Mouse (Mus musculus): ENCODE data around the gene Ccdc152.
"Not testable (repeated sequence)": the region's sequence is repeated elsewhere in the genome, so short reads cannot be mapped to it uniquely, and the experiment has no call there.

Ccdc152 gene

GRCm38 (mm10) chr15:3281216-3281615 is 22.1 kb downstream of the Ccdc152 start:
- intact Hi-C loops (cut with DNase I) = no loop called here

- intact Hi-C loops (cut with DNase I) = loop anchor here (5.0 kb wide), 1 partner anchor 77 kb away; no protein-coding TSS in a partner anchor
Observed at GRCm38 (mm10) chr15:3279242-3279641, 24.1 kb downstream of the Ccdc152 start.

GRCm38 (mm10) chr15:3277391-3277790 is 25.9 kb downstream of the Ccdc152 start:
- intact Hi-C loops (cut with DNase I) = loop anchor here (5.0 kb wide), 1 partner anchor 75 kb away; no protein-coding TSS in a partner anchor

GRCm38 (mm10) chr15:3273191-3273590 is 30.1 kb downstream of the Ccdc152 start:
- intact Hi-C loops (cut with DNase I) = loop anchor here (5.0 kb wide), 1 partner anchor 46 kb away; no protein-coding TSS in a partner anchor

- intact Hi-C loops (cut with DNase I) = loop anchor here (5.0 kb wide), 1 partner anchor 44 kb away; no protein-coding TSS in a partner anchor
Observed at GRCm38 (mm10) chr15:3271216-3271615, 32.1 kb downstream of the Ccdc152 start.

GRCm38 (mm10) chr15:3270646-3271077 is 32.7 kb downstream of the Ccdc152 start:
- intact Hi-C loops (cut with DNase I) = loop anchor here (5.0 kb wide), 1 partner anchor 43 kb away; no protein-coding TSS in a partner anchor

- intact Hi-C loops (cut with DNase I) = loop anchor here (5.0 kb wide), 1 partner anchor 43 kb away; no protein-coding TSS in a partner anchor
Observed at GRCm38 (mm10) chr15:3269996-3270645, 33.2 kb downstream of the Ccdc152 start.

- intact Hi-C loops (cut with DNase I) = no loop called here
Observed at GRCm38 (mm10) chr15:3269496-3269895, 33.8 kb downstream of the Ccdc152 start.

GRCm38 (mm10) chr15:3268247-3268646 is 35.1 kb downstream of the Ccdc152 start, which contains the start of gene Selenop:
Gene Selenop (plus strand): TSS chr15:3268547.
- intact Hi-C loops (cut with DNase I) = no loop called here

- intact Hi-C loops (cut with DNase I) = no loop called here
Observed at GRCm38 (mm10) chr15:3264828-3265227, 38.5 kb downstream of the Ccdc152 start.

GRCm38 (mm10) chr15:3264293-3264692 is 39.0 kb downstream of the Ccdc152 start:
- intact Hi-C loops (cut with DNase I) = no loop called here

GRCm38 (mm10) chr15:3262883-3263282 is 40.4 kb downstream of the Ccdc152 start:
- intact Hi-C loops (cut with DNase I) = no loop called here

- intact Hi-C loops (cut with DNase I) = no loop called here
Observed at GRCm38 (mm10) chr15:3260309-3260708, 43.0 kb downstream of the Ccdc152 start.

GRCm38 (mm10) chr15:3259025-3259424 is 44.3 kb downstream of the Ccdc152 start:
- intact Hi-C loops (cut with DNase I) = no loop called here

GRCm38 (mm10) chr15:3251718-3252067 is 51.6 kb downstream of the Ccdc152 start:
- intact Hi-C loops (cut with DNase I) = no loop called here

GRCm38 (mm10) chr15:3251031-3251717 is 52.2 kb downstream of the Ccdc152 start:
- intact Hi-C loops (cut with DNase I) = no loop called here

GRCm38 (mm10) chr15:3250620-3251019 is 52.7 kb downstream of the Ccdc152 start:
- intact Hi-C loops (cut with DNase I) = no loop called here

GRCm38 (mm10) chr15:3245036-3245435 is 58.3 kb downstream of the Ccdc152 start:
- intact Hi-C loops (cut with DNase I) = not testable (repeated sequence)

- intact Hi-C loops (cut with DNase I) = no loop called here
Observed at GRCm38 (mm10) chr15:3237963-3238362, 65.4 kb downstream of the Ccdc152 start.

- intact Hi-C loops (cut with DNase I) = no loop called here
Observed at GRCm38 (mm10) chr15:3236338-3236737, 67.0 kb downstream of the Ccdc152 start.

GRCm38 (mm10) chr15:3233837-3234551 is 69.3 kb downstream of the Ccdc152 start:
- intact Hi-C loops (cut with DNase I) = no loop called here

Measured in adrenal gland (tissue).